Mouse (Mus musculus) telencephalon, adult 2 months (tissue): ENCODE data around the gene Exoc5.
"Not testable (repeated sequence)": the region's sequence is repeated elsewhere in the genome, so short reads cannot be mapped to it uniquely, and the experiment has no call there.

ENCODE experiments used
- DNase-seq: peaks from one replicate; pipeline ENCODE4 v3.0.0-alpha.2; 2011; ENCODE audit warnings: low read depth, low spot score

Exoc5 gene

DNA sequence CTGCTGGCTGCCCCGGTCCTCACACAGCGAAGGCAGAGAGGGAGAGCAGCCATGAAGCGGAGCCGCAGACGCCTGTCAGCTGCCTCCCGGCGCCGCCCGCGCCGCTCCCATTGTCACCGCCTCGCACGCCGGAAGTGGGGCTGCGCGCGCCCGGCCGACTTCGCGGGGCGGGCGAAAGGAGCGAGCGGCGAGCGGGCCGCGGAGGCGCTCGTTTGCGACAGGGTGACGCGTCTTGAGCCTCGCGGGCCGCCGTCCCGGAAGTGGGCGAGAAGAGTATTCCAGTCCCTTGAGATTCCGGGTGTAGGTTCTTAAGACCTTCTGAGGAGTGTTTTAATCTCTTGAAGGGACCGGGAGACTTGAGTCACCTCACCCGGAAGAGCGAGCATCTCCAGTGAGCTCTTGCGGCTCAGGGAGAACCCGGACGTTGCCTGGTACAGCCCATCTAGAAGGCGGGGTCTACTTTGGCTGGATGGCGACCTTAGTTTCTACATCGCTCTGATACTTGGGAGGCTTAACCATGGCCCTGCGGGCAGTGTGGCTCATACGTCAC is at the start of gene Exoc5:
TSS of gene Exoc5 (minus strand) at position 380 of the 550 bp plus-strand sequence.
- peak; percentile 97 for DNase-seq

DNA sequence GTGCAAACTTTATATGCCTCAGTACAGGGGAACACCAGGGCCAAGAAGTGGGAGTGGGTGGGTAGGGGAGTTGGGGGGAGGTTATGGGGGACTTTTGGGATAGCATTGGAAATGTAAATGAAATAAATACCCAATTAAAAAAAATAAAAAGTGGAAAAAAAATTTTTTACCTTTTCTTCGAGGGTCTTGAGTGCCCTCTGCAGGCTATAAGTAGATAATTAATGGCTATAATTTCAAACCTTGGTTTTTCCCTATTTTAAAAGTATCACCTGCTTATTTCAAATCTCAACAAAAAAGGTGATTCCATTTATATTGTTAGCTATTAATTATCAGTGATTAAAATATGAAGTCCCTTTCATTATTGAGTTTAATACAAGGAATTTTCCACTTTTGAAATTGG is 25.3 kb upstream of the Exoc5 start:
- not testable (repeated sequence) for DNase-seq

DNA sequence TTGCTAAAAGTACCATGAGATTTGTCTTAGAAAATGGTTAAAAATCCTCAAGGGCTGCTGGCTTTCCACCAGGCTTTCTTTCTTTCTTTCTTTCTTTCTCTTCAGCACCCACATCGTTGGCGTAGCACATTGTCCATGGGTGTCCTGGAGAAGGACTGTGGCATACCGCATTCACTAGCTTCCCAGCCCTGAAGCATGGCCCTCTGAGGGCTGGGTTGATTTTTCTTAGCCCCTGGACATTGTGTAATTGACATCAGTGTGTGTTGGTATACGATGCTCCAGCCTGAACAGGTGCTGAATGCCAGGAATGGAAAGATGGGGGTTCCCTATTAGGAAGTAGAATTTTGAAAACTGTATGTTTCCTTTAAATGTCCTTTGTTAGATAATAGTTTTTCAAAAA is 24.8 kb upstream of the Exoc5 start:
- no peak for DNase-seq

- DNase-seq = no peak
These were observed 23.6 kb upstream of the Exoc5 start for GRCm38 (mm10) chr14:49090102-49090501.

- DNase-seq = no peak
These were observed 23.1 kb upstream of the Exoc5 start for GRCm38 (mm10) chr14:49089461-49090058.

- no peak for DNase-seq
These were observed 21.9 kb upstream of the Exoc5 start for GRCm38 (mm10) chr14:49088155-49089048.

DNA sequence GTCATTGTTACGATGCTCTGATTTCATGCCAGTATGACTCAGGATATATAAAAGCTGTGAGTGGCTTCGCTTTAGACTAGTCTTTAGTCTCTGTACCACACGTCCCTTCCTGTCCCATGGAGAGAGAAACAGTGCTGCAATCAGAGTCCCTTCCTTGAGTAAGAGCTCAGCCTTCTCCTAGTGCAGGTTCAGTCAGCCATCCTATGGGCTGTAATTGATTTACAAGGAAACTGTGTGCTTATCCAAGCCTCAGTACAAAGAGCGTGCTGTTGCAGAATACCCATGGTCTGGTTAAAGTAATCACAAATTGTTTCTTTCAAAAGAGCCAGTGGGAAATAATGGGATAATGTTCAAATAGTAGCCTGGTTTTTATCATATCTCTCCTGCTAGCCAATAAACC is 20.1 kb upstream of the Exoc5 start:
- DNase-seq = no peak

GRCm38 (mm10) chr14:49078820-49079219 is 12.4 kb upstream of the Exoc5 start:
- no peak for DNase-seq

DNA sequence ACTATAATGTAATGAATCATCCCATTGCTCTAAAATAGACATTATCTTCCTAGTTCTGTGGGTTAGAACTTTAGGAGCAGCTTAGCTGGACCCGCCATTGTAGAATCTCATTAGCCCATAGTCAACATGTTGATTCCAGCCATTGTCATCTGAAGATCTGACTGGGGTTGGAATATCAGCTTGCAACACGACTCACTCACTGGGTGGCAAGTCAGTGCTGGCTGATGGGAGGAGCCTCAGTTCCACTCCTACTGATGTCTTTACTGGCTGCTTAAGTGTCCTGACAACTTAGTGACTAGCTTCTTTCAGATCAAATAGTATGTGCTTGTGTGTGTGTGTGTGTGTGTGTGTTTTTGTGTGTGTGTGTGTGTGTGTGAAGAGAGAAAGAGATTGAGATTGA is 7.9 kb upstream of the Exoc5 start:
- no peak for DNase-seq

- peak; percentile 44 for DNase-seq
These were observed 7.4 kb upstream of the Exoc5 start for GRCm38 (mm10) chr14:49073896-49074295.

GRCm38 (mm10) chr14:49072837-49073236 is 6.4 kb upstream of the Exoc5 start:
- DNase-seq = no peak

- DNase-seq = no peak
These were observed 752 bp downstream of the Exoc5 start, which contains the start of gene Ap5m1 for GRCm38 (mm10) chr14:49065529-49066273. TSS of gene Ap5m1 (plus strand) at chr14:49066097.

GRCm38 (mm10) chr14:49063838-49064237 is 2.6 kb downstream of the Exoc5 start:
- DNase-seq = no peak

- no peak for DNase-seq
These were observed 17.0 kb downstream of the Exoc5 start for GRCm38 (mm10) chr14:49049492-49049891.

DNA sequence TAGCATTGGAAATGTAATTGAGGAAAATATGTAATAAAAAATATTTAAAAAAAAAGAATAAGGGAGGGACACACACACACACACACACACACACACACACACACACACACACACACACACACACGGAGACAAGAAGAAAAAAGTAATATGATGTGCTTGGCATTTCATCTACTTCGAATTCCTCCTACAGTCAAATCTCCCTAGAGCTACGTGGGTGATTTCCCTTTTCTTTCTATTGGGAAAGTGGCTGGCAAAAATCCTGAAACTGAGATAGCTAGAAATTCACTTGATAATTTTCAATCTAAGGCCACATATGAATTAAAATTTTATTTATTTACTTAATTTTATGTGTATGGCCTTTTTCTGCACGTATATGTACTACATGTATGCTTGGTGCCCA is 20.8 kb downstream of the Exoc5 start:
- DNase-seq = peak; percentile 56

- DNase-seq = no peak
These were observed 37.5 kb downstream of the Exoc5 start for GRCm38 (mm10) chr14:49028991-49029390.

DNA sequence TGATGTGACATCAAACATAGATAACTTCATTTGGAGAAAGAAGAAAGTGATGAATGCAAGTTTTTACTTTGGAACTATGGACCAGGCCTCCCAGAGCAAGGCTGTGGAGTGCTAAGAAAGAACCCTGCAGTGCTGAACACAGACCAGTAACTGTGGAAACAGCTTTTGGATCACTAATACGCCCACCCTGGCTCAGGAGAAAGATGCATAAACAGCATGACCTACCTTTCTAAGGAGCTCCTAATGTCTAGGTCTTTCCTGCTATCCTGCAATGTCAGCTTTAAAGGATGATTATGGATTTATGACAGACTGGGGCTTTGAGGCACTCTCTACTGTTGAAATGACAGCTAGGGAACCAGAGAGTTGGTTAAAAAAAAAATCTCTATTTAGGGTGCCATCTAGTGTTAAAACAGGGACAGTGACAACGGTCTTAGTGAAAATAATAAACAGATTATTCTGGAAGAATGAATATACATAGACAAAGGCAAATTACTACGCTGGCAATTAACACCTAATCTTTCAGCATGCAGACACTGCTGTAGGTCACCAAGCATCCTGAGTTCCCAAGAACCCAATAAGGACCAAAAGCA is 38.6 kb downstream of the Exoc5 start:
- DNase-seq = no peak

- no peak for DNase-seq
These were observed 39.2 kb downstream of the Exoc5 start for GRCm38 (mm10) chr14:49027040-49027778.

DNA sequence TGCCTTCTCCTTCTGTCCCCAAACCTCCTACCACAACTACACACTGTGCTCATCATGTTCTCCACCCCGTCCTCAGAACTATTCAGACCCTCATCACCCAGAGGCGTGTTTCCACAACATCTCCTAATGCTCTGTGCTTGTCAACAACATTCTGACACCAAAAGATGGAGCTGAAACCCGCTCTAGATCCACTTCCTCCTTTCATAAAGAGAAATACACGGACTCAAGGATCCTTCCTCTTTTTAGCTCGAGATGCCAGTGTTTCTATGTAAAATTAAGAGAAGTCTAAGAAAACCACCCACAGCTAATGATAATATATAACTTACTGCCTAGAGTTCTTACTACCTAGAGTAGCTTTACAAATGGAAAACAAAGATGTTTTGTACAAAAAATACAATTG is 46.7 kb downstream of the Exoc5 start:
- DNase-seq = no peak

GRCm38 (mm10) chr14:49008399-49009189 is 57.9 kb downstream of the Exoc5 start:
- no peak for DNase-seq
